Mouse (Mus musculus): Measurements from ENCODE around the gene Ankrd28.

DNA sequence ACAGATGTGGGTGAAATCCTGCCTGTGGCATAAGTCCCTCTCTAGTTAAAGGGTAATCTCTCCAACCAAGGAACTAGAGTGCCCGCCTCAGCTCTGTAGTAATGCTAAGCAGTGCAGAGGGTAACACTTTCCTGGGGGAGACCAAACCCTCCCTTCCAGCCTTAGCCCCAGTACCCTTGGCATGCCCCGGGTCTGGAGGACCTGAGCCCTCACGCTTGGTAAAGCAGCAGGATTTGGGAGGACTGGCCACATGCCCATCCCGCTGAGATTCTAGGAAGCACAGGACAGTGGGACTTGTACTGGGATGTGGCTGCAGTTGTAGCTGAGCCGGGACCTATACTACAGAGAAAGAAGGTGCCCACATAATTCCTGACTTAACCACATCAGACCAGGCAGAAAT lies 175.6 kb downstream of the Ankrd28 start:
- no peak for TF ChIP-seq CTCF (IDR thresholded peaks at IDR 0.05; ENCODE audit: extremely low read depth, insufficient read depth, low read length)
- no peak for TF ChIP-seq POLR2A (IDR thresholded peaks at IDR 0.05; ENCODE audit: extremely low read depth, insufficient read depth, low read length)
